Mouse (Mus musculus) ovary, adult 10 weeks (tissue): ENCODE data around the gene Sh2d1b2. TPM values are rescaled to one million over a fixed set of nuclear protein-coding genes. Genes with fewer than 3 reads are reported as not detected.

Source experiments
- polyA plus RNA-seq: library from polyadenylated mRNA; stranded (reverse); fragments of 350-450 nt; fragmentation: Illumina TruSeq; extraction: RNeasy Lipid Tissue Mini Kit (QIAGEN cat#74804); gene quantifications from one replicate; pipeline ENCODE4 v1.2.3, GENCODE M21; 2014

Sh2d1b2 gene
- not detected for polyA plus RNA-seq

DNA sequence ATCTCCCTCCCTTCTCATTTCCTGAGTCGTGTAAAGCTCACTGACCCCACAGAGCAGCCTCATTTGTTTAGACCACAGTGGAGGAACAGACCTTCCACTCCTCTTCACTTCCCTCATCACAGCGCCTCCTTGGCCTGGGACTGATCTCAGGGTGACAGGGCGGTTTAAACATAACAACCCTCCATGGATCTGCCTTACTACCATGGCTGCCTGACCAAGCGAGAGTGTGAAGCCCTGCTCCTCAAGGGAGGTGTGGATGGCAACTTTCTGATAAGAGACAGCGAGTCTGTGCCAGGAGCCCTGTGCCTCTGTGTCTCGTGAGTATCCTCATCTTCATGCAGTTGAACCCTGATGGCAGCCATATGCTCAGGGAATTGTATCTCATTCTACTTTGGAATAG, at the start of gene Sh2d1b2:
Sh2d1b2 (plus strand) TSS at position 62 of the 400 bp plus-strand sequence.

GRCm38 (mm10) chr1:170214757-170215522, 17.6 kb upstream of the Sh2d1b2 start, which contains the start of gene Uhmk1:
Uhmk1 (minus strand) TSS chr1:170215397.

GRCm38 (mm10) chr1:170277016-170277415, 44.5 kb downstream of the Sh2d1b2 start, which contains the start of gene Sh2d1b1:
Sh2d1b1 (plus strand) TSS chr1:170277320.

Other genes with a start within 250 kb of the Sh2d1b2 start
- gene Ddr2, start 122.0 kb upstream of the Sh2d1b2 start, polyA plus RNA-seq, result 112 TPM
- gene Uap1, start 57.8 kb upstream of the Sh2d1b2 start, polyA plus RNA-seq, result 42.6 TPM
- 69.2 TPM for gene Uhmk1, start 17.4 kb upstream of the Sh2d1b2 start, polyA plus RNA-seq
- 1.0 TPM for gene Sh2d1b1, start 44.6 kb downstream of the Sh2d1b2 start, polyA plus RNA-seq
- 5.5 TPM for gene Gm7694, start 73.6 kb downstream of the Sh2d1b2 start, polyA plus RNA-seq
- gene Spata46, start 76.1 kb downstream of the Sh2d1b2 start, polyA plus RNA-seq, result not detected